Mouse (Mus musculus): ENCODE measurements around the gene Mettl13. TPM values are rescaled to one million over a fixed set of nuclear protein-coding genes. Genes with fewer than 3 reads are reported as not detected.
A peak's percentile ranks its signal among the peaks of the same experiment; 100 is the strongest.

Gene Mettl13
- polyA plus RNA-seq, 1 experiment from 2014 or later, result 16.3 TPM

GRCm38 (mm10) chr1:162563236-162563635 lies 14.9 kb upstream of the Mettl13 start:
- no peak for DNase-seq (ENCODE audit: low spot score)
- 81% methylated on average over 1 of the region's 1 CpGs for WGBS

DNA sequence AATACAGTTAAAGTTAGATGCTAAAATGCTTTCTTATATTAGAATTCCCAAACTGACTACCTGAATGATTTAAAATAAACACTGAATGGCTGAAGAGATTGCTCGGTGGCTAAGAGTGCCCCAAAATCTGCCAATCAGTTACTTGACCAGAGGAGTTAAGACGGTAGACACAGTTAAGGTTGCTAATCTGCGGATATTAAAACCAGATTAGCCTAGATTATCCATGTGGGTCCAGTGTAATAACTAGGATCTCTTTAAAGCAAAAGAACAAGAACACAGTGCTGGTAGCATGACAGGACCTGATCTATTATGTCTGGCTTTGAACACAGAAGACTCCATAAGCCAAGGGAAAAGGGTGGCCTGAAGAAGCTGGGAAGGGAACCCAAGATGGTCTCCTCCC lies 5.8 kb upstream of the Mettl13 start:
- WGBS, result 84% methylated on average over 3 of the region's 3 CpGs
- DNase-seq (ENCODE audit: low spot score), result no peak
- Histone ChIP-seq H3K9ac (ENCODE audit: low read depth, low read length) (no peak overlapping the region), H3K4me3 (replicated peaks; ENCODE audit: low read depth, low read length) (no peak overlapping the region), H3K27me3 (ENCODE audit: insufficient read depth, low read length) (no peaks in the 10 kb centered on the region), H3K4me1 (replicated peaks; ENCODE audit: insufficient read depth, low read length) (no peaks in the 10 kb centered on the region), H3K4me2 (ENCODE audit: low read length) (no peak overlapping the region), H3K36me3 (ENCODE audit: insufficient read depth, low read length) (no peaks in the 10 kb centered on the region), H3K27ac (no peak overlapping the region), H3K9me3 (replicated peaks; ENCODE audit: low read length) (no peaks in the 10 kb centered on the region)
- no peak for ATAC-seq (replicated peaks; ENCODE audit: low FRiP score, low read depth)
- no peak for TF ChIP-seq CTCF (IDR thresholded peaks at IDR 0.05; ENCODE audit: low read depth)

More at GRCm38 (mm10) chr1:162563236-162563635, 14.9 kb upstream of the Mettl13 start:
- Histone ChIP-seq H3K4me3 (replicated peaks; ENCODE audit: low read depth, low read length) (no peak overlapping the region), H3K4me1 (replicated peaks; ENCODE audit: insufficient read depth, low read length) (no peaks in the 10 kb centered on the region), H3K27me3 (ENCODE audit: insufficient read depth, low read length) (no peaks in the 10 kb centered on the region), H3K9ac (ENCODE audit: low read depth, low read length) (no peak overlapping the region), H3K36me3 (ENCODE audit: insufficient read depth, low read length) (no peaks in the 10 kb centered on the region), H3K9me3 (replicated peaks; ENCODE audit: low read length) (no peaks in the 10 kb centered on the region), H3K4me2 (ENCODE audit: low read length) (no peak overlapping the region), H3K27ac (no peak overlapping the region)
- ATAC-seq (replicated peaks; ENCODE audit: low FRiP score, low read depth), result no peak
- TF ChIP-seq CTCF (IDR thresholded peaks at IDR 0.05; ENCODE audit: low read depth), result no peak

- Histone ChIP-seq H3K9me3 (replicated peaks; ENCODE audit: low read length) (no peaks in the 10 kb centered on the region), H3K27me3 (ENCODE audit: insufficient read depth, low read length) (no peaks in the 10 kb centered on the region), H3K4me1 (replicated peaks; ENCODE audit: insufficient read depth, low read length) (no peaks in the 10 kb centered on the region), H3K27ac (no peak overlapping the region), H3K36me3 (ENCODE audit: insufficient read depth, low read length) (no peaks in the 10 kb centered on the region), H3K4me3 (replicated peaks; ENCODE audit: low read depth, low read length) (no peak overlapping the region), H3K4me2 (ENCODE audit: low read length) (no peak overlapping the region), H3K9ac (ENCODE audit: low read depth, low read length) (no peak overlapping the region)
- no peak for ATAC-seq (replicated peaks; ENCODE audit: low FRiP score, low read depth)
- WGBS, result 85% methylated on average over 9 of the region's 9 CpGs
- DNase-seq (ENCODE audit: low spot score), result no peak
- TF ChIP-seq CTCF (IDR thresholded peaks at IDR 0.05; ENCODE audit: low read depth), result no peak
Observed at GRCm38 (mm10) chr1:162552956-162553355, 4.6 kb upstream of the Mettl13 start.

DNA sequence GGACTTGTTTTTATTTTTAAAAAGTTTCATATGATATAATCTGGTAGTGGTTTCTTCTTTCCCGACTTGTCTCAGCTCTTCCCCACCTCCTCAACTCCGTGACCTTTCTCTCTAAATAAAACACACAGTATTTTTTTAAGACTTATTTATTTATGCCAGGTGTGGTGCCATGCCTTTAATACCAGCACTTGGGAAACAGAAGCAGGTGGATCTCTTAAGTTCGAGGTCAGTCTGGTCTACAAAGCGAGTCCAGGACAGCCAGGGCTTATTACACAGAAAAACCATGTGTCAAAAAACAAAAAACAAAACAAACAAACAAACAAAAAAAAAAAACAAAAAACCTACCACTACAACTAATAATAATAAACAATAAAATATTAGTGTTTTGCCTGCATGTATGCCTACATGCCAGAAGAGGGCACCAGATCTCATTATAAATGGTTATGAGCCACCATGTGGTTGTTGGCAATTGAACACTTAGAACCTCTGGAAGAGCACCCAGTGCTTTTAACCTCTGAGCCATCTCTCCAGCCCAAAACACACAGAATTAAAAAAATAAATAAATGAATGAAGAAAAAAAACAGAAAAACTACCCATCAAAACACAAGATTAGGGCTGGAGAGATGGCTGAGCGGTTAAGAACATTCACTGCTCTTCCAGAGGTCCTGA lies 1.4 kb upstream of the Mettl13 start:
- Histone ChIP-seq H3K4me1 (replicated peaks; ENCODE audit: insufficient read depth, low read length) (0 out of 2 replicates have a peak, but pooled peaks cover 9% of the 10 kb centered on the region), H3K27ac (no peak overlapping the region), H3K36me3 (ENCODE audit: insufficient read depth, low read length) (0 out of 2 replicates have a peak, but pooled peaks cover 6% of the 10 kb centered on the region), H3K27me3 (ENCODE audit: insufficient read depth, low read length) (no peaks in the 10 kb centered on the region), H3K9ac (ENCODE audit: low read depth, low read length) (no peak overlapping the region), H3K4me2 (ENCODE audit: low read length) (no peak overlapping the region), H3K9me3 (replicated peaks; ENCODE audit: low read length) (no peaks in the 10 kb centered on the region), H3K4me3 (replicated peaks; ENCODE audit: low read depth, low read length) (no peak overlapping the region)
- WGBS, result 79% methylated on average over 5 of the region's 5 CpGs
- TF ChIP-seq CTCF (IDR thresholded peaks at IDR 0.05; ENCODE audit: low read depth), result peak; percentile 86
- DNase-seq (ENCODE audit: low spot score) (peak; percentile 70), ATAC-seq (replicated peaks; ENCODE audit: low FRiP score, low read depth) (no peak)

- H3K27ac ChIP-seq, result peak overlapping the region; percentile 70
- H3K4me3 ChIP-seq (replicated peaks; ENCODE audit: low read depth, low read length), result peak overlapping the region; percentile 69
- ATAC-seq (replicated peaks; ENCODE audit: low FRiP score, low read depth) (no peak), DNase-seq (ENCODE audit: low spot score) (no peak)
- 0 out of 2 replicates have a peak, but pooled peaks cover 9% of the 10 kb centered on the region for H3K4me1 ChIP-seq (replicated peaks; ENCODE audit: insufficient read depth, low read length)
- WGBS, result 59% methylated on average over 10 of the region's 10 CpGs
- peak overlapping the region; percentile 95 for H3K4me2 ChIP-seq (ENCODE audit: low read length)
- TF ChIP-seq CTCF (IDR thresholded peaks at IDR 0.05; ENCODE audit: low read depth), result no peak
- H3K27me3 ChIP-seq (ENCODE audit: insufficient read depth, low read length), result no peaks in the 10 kb centered on the region
- 0 out of 2 replicates have a peak, but pooled peaks cover 6% of the 10 kb centered on the region for H3K36me3 ChIP-seq (ENCODE audit: insufficient read depth, low read length)
- H3K9ac ChIP-seq (ENCODE audit: low read depth, low read length), result peak overlapping the region; percentile 74
- no peaks in the 10 kb centered on the region for H3K9me3 ChIP-seq (replicated peaks; ENCODE audit: low read length)
Observed at GRCm38 (mm10) chr1:162548917-162549613, 714 bp upstream of the Mettl13 start.

DNA sequence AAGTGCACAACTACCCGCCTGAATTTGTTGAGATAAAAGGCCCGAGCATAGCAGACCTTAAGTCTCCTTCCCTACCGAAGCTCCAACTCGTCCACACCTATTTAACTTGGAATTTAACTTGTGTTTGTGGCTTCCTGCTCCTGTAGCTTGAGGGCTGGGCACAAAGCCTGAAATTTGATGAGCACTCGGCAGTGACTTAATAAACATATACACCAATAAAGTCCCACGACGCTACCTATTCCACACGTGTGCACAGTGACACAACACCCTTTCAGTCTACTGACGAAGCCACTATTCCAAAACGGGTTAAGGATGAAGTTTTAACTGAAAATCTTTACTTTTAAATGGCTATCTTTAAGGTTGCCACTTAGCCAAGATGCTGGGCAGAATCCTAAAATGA lies 744 bp downstream of the Mettl13 start:
- H3K4me3 ChIP-seq (replicated peaks; ENCODE audit: low read depth, low read length), result peak overlapping the region; percentile 69
- H3K36me3 ChIP-seq (ENCODE audit: insufficient read depth, low read length), result 0 out of 2 replicates have a peak, but pooled peaks cover 13% of the 10 kb centered on the region
- H3K9me3 ChIP-seq (replicated peaks; ENCODE audit: low read length), result no peaks in the 10 kb centered on the region
- DNase-seq (ENCODE audit: low spot score) (no peak), ATAC-seq (replicated peaks; ENCODE audit: low FRiP score, low read depth) (no peak)
- H3K9ac ChIP-seq (ENCODE audit: low read depth, low read length), result peak overlapping the region; percentile 74
- H3K4me1 ChIP-seq (replicated peaks; ENCODE audit: insufficient read depth, low read length), result 0 out of 2 replicates have a peak, but pooled peaks cover 9% of the 10 kb centered on the region
- no peaks in the 10 kb centered on the region for H3K27me3 ChIP-seq (ENCODE audit: insufficient read depth, low read length)
- 2% methylated on average over 10 of the region's 10 CpGs for WGBS
- peak overlapping the region; percentile 70; the same call in 1 of the 2 replicates for H3K27ac ChIP-seq
- no peak for TF ChIP-seq CTCF (IDR thresholded peaks at IDR 0.05; ENCODE audit: low read depth)
- peak overlapping the region; percentile 95 for H3K4me2 ChIP-seq (ENCODE audit: low read length)
